Mouse (Mus musculus) hindbrain, embryonic 10.5 days (tissue): ENCODE measurements around the gene Cnpy3. TPM values are rescaled to one million over a fixed set of nuclear protein-coding genes. Genes with fewer than 3 reads are reported as not detected.
"Not testable (repeated sequence)": the region's sequence is repeated elsewhere in the genome, so short reads cannot be mapped to it uniquely, and the experiment has no call there.

Experiments used
- DNase-seq: peaks from one replicate; pipeline ENCODE4 v3.0.0-alpha.2; 2017; ENCODE audit warnings: low spot score
- H3K27ac ChIP-seq: fragments of 300-500 bp; sonication (generic); 2 replicates; pipeline ENCODE4 v1.5.1; 2016; ENCODE audit warnings: mild to moderate bottlenecking, moderate library complexity
- H3K27me3 ChIP-seq: fragments of 300-500 bp; sonication (generic); 2 replicates; pipeline ENCODE4 v1.6.1; 2016; ENCODE audit warnings: mild to moderate bottlenecking; ENCODE audit not compliant: poor library complexity, insufficient read depth, severe bottlenecking
- H3K36me3 ChIP-seq: fragments of 300-500 bp; sonication (generic); 2 replicates; pipeline ENCODE4 v1.6.1; 2016; ENCODE audit warnings: mild to moderate bottlenecking, moderate library complexity
- H3K4me1 ChIP-seq: fragments of 300-500 bp; sonication (generic); replicated peaks from 2 replicates; pipeline ENCODE4 v1.6.1; 2016; ENCODE audit warnings: mild to moderate bottlenecking
- H3K4me3 ChIP-seq: fragments of 300-500 bp; sonication (generic); 2 replicates; pipeline ENCODE4 v1.5.1; 2016; ENCODE audit warnings: mild to moderate bottlenecking, moderate library complexity
- H3K9me3 ChIP-seq: fragments of 300-500 bp; sonication (generic); 2 replicates; pipeline ENCODE4 v1.6.1; 2016; ENCODE audit warnings: mild to moderate bottlenecking, moderate library complexity
- WGBS: fragments of 180-500 bp; shearing (Covaris S2); methylation state at CpG from one replicate; pipeline ENCODE4 v1.1.7; 2016; 5-methylcytosine and 5-hydroxymethylcytosine counted together
- polyA plus RNA-seq: library from polyadenylated mRNA; unstranded; fragments of >200 nt; fragmentation: Nextera tagmentation; extraction: Ambion mirVana; gene quantifications from 2 replicates; pipeline ENCODE4 v1.2.1, GENCODE M21; 2016

Cnpy3 gene
- polyA plus RNA-seq, result 65.8 and 73.6 TPM in 2 replicates

GRCm38 (mm10) chr17:46751794-46752556, at the start of gene Cnpy3:
Gene Cnpy3 (minus strand): TSS chr17:46752214.
- DNase-seq, result peak; percentile 99
- H3K27me3 ChIP-seq, result no peaks in the 10 kb centered on the region
- peak within 1 kb of the TSS; percentile 89 for H3K27ac ChIP-seq
- peak within 1 kb of the TSS; percentile 76 for H3K4me3 ChIP-seq
- H3K9me3 ChIP-seq, result peaks cover 3% of the 10 kb centered on the region; the same call in 1 of the 2 replicates
- H3K36me3 ChIP-seq, result peaks cover 17% of the 10 kb centered on the region
- H3K4me1 ChIP-seq, result peaks cover 23% of the 10 kb centered on the region
- WGBS, result under 1% methylated on average over 58 of the region's 58 CpGs

DNA sequence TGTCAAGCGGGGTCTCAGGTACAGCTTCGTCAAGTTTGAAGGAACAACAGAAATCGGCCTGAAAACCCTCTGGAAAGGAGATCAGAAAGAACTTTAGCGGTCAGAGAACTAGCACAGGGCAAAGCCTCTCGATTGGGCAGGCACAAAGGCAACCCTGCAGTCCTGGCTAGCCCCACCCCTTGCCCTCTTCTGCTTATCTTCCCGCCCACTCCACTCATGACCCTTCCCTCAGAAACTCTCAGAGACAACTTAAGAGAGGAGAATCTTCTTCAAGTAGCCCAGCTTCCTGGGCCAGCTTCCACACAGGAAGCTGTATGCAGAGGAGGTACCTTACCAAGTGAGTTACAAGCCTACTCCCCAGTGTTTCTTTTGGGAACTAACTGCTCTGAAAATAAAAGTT, 49.7 kb upstream of the Cnpy3 start:
- Histone ChIP-seq H3K4me1 (peaks cover 13% of the 10 kb centered on the region), H3K4me3 (no peak overlapping the region), H3K27me3 (no peaks in the 10 kb centered on the region), H3K9me3 (no peaks in the 10 kb centered on the region), H3K27ac (no peak overlapping the region), H3K36me3 (peaks cover 63% of the 10 kb centered on the region)
- DNase-seq, result no peak
- 87% methylated on average over 6 of the region's 6 CpGs for WGBS

GRCm38 (mm10) chr17:46799680-46800079, 47.7 kb upstream of the Cnpy3 start:
- no peak for DNase-seq
- Histone ChIP-seq H3K4me1 (peaks cover 17% of the 10 kb centered on the region), H3K9me3 (no peaks in the 10 kb centered on the region), H3K36me3 (peaks cover 42% of the 10 kb centered on the region), H3K27ac (no peak overlapping the region), H3K4me3 (no peak overlapping the region), H3K27me3 (no peaks in the 10 kb centered on the region)
- 81% methylated on average over 10 of the region's 10 CpGs for WGBS

DNA sequence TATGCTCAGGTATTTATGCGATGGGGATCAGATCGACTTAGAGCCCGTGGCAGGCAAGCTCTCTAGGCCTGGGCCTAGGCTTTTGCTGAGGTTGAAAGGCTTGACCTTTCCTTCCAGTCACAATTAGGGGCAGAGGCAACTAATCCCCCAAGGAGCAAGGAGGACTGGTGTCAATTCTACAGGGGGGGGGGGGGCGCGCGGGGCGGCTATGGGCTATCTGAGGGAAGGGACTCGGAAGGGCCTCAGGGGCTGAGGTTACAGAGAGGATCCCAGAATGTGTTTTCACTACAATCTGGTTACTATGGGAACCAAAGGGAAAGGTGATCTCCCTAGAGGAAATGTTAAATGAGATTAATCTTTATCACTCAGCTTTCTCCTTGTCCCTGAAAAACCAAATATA, 45.4 kb upstream of the Cnpy3 start:
- 41% methylated on average over 8 of the region's 8 CpGs for WGBS

DNA sequence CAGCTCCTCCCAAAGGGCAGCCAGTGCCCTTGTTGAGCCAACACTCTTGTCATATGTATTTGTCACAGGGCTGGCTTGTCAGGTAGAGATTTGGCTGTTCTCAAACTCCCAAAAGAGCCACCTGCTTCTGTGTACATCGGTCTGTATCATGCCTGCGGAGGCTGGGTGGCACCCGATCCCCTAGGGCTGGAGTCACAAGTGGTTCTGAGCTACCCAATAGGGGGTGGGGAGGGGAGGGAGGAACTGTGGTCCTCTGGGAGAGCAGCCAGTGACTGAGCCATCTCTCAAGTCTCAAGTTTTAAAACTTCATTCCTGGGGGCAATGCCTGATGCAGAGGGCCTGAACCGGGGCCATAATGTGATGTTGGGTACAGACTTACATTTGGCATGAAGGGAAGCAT, 44.7 kb upstream of the Cnpy3 start:
- Histone ChIP-seq H3K4me3 (no peak overlapping the region), H3K36me3 (peaks cover 32% of the 10 kb centered on the region), H3K27me3 (no peaks in the 10 kb centered on the region), H3K4me1 (peaks cover 17% of the 10 kb centered on the region), H3K9me3 (no peaks in the 10 kb centered on the region), H3K27ac (no peak overlapping the region)
- no peak for DNase-seq
- WGBS, result 86% methylated on average over 4 of the region's 4 CpGs

More for the DNA sequence above, 45.4 kb upstream of the Cnpy3 start:
- Histone ChIP-seq H3K9me3 (no peaks in the 10 kb centered on the region), H3K27ac (peak overlapping the region; percentile 16; the same call in 1 of the 2 replicates), H3K36me3 (peaks cover 38% of the 10 kb centered on the region), H3K27me3 (no peaks in the 10 kb centered on the region), H3K4me3 (no peak overlapping the region), H3K4me1 (peaks cover 17% of the 10 kb centered on the region)
- peak; percentile 17 for DNase-seq

DNA sequence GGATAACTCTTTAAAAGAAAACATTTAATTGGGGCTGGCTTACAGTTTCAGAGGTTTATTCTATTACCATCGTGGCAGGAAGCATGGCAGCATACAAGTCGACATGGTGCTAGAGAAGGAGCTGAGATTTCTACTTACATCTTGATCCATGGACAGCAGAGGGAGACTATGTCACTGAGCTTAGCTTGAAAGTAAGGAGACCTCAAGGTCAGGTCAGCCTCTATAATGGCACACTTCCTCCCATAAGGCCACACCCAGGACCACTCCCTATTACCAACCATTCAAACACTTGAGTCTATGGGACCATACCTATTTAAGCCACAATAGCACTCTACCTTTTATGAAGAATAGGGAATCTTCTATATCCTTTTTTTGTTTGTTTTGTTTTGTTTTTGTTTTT, 40.9 kb upstream of the Cnpy3 start:
- H3K27me3 ChIP-seq, result no peaks in the 10 kb centered on the region
- WGBS, result 89% methylated on average over 2 of the region's 2 CpGs
- H3K27ac ChIP-seq, result no peak overlapping the region
- no peaks in the 10 kb centered on the region for H3K9me3 ChIP-seq
- no peak overlapping the region for H3K4me3 ChIP-seq
- peaks cover 14% of the 10 kb centered on the region for H3K4me1 ChIP-seq
- DNase-seq, result no peak
- H3K36me3 ChIP-seq, result no peaks in the 10 kb centered on the region

DNA sequence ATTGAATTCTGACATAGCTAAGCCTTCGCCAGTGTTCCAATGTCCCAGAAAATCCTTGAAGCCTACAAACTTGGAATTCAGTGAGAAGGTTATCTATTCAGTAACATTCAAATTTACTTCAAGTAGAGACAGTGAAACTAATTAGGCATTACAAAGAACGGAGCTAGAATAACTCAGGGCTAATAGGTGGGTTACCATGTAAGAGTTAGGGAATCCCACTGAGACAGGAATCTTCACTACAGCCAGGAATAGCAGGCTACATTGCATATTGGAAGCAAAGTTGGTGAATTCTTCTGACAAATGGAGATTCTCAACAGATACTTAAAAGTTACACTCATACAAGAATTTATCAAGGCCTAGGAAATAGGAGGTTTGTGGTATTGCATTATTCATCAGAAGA, 36.0 kb upstream of the Cnpy3 start:
- not testable (repeated sequence) for DNase-seq, H3K27ac ChIP-seq, H3K27me3 ChIP-seq, H3K9me3 ChIP-seq, H3K4me3 ChIP-seq, H3K4me1 ChIP-seq, H3K36me3 ChIP-seq
- 68% methylated on average over 2 of the region's 2 CpGs for WGBS

DNA sequence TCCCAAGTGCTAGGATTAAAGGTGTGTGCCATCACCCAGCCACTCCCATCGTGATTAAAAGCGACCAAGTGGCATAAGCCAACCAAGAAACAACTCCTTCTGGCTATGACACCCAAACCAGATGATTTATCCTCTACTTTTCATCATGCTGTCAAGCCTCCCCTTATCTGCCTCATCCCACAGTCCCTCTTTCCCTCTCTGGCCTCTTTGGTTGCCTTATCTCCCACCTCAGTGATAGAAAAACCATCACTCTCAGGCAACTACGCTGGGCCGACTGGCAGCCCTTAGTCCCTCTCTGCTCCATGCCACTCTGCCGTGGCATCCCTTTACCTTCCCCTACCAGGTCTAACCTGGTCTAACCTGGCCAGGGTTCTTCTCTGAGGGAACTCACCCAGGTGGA, 34.9 kb upstream of the Cnpy3 start:
- 90% methylated on average over 5 of the region's 5 CpGs for WGBS

GRCm38 (mm10) chr17:46783222-46783565, 31.2 kb upstream of the Cnpy3 start:
- Histone ChIP-seq H3K9me3 (no peaks in the 10 kb centered on the region), H3K27ac (peak overlapping the region; percentile 90), H3K36me3 (peaks cover 30% of the 10 kb centered on the region), H3K4me3 (peak overlapping the region; percentile 81), H3K4me1 (peaks cover 13% of the 10 kb centered on the region), H3K27me3 (no peaks in the 10 kb centered on the region)
- DNase-seq, result no peak
- 72% methylated on average over 2 of the region's 2 CpGs for WGBS

More for the DNA sequence above, 34.9 kb upstream of the Cnpy3 start:
- H3K9me3 ChIP-seq, result no peaks in the 10 kb centered on the region
- no peak overlapping the region for H3K4me3 ChIP-seq
- no peaks in the 10 kb centered on the region for H3K36me3 ChIP-seq
- no peak overlapping the region for H3K27ac ChIP-seq
- H3K4me1 ChIP-seq, result 0 out of 2 replicates have a peak, but pooled peaks cover 4% of the 10 kb centered on the region
- no peaks in the 10 kb centered on the region for H3K27me3 ChIP-seq
- no peak for DNase-seq

GRCm38 (mm10) chr17:46782341-46783221, 30.6 kb upstream of the Cnpy3 start, which contains the start of gene Rpl7l1:
Gene Rpl7l1 (minus strand): TSS chr17:46782672.
- H3K4me3 ChIP-seq, result peak within 1 kb of the TSS; percentile 81
- peak; percentile 93 for DNase-seq
- no peaks in the 10 kb centered on the region for H3K27me3 ChIP-seq
- no peaks in the 10 kb centered on the region for H3K9me3 ChIP-seq
- H3K36me3 ChIP-seq, result peaks cover 36% of the 10 kb centered on the region
- WGBS, result 1% methylated on average over 44 of the region's 44 CpGs
- peaks cover 13% of the 10 kb centered on the region for H3K4me1 ChIP-seq
- peak within 1 kb of the TSS; percentile 90 for H3K27ac ChIP-seq

- Histone ChIP-seq H3K4me1 (peaks cover 13% of the 10 kb centered on the region), H3K4me3 (peak overlapping the region; percentile 81), H3K9me3 (no peaks in the 10 kb centered on the region), H3K27me3 (no peaks in the 10 kb centered on the region), H3K36me3 (peaks cover 43% of the 10 kb centered on the region), H3K27ac (peak overlapping the region; percentile 90)
- no peak for DNase-seq
- 9% methylated on average over 11 of the region's 11 CpGs for WGBS
These were observed 29.9 kb upstream of the Cnpy3 start for GRCm38 (mm10) chr17:46781876-46782275.

- H3K9me3 ChIP-seq, result no peaks in the 10 kb centered on the region
- H3K4me1 ChIP-seq, result peaks cover 24% of the 10 kb centered on the region
- no peaks in the 10 kb centered on the region for H3K27me3 ChIP-seq
- 88% methylated on average over 3 of the region's 3 CpGs for WGBS
- H3K4me3 ChIP-seq, result no peak overlapping the region
- H3K36me3 ChIP-seq, result peaks cover 73% of the 10 kb centered on the region
- no peak for DNase-seq
- no peak overlapping the region for H3K27ac ChIP-seq
These were observed 24.1 kb upstream of the Cnpy3 start for GRCm38 (mm10) chr17:46776087-46776486.

DNA sequence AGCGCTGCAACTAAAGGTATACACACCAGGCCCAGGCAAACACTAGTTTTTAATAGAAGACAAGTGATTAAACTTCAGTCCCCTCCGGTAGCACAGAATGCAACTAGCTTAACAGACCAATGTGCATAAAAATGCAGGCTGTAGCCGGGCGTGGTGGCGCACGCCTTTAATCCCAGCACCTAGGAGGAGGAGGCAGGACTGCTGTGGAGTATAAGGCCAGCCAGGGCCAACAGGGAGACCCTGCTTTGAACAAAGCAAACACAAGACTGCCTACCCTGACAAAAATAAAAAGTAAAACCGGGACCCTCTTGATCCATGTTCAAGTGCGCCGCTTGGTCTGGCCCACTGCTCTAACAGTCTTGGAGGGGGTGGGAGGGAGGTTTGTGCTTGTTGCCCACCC, 23.1 kb upstream of the Cnpy3 start:
- Histone ChIP-seq H3K27me3 (no peaks in the 10 kb centered on the region), H3K27ac (no peak overlapping the region), H3K9me3 (no peaks in the 10 kb centered on the region), H3K36me3 (peaks cover 63% of the 10 kb centered on the region), H3K4me1 (peaks cover 22% of the 10 kb centered on the region), H3K4me3 (no peak overlapping the region)
- DNase-seq, result no peak
- 97% methylated on average over 9 of the region's 9 CpGs for WGBS
